Mouse (Mus musculus) ovary, adult 18-20 months (tissue): ENCODE results near the gene Anxa8.

ENCODE experiments used
- DNase-seq: peaks from one replicate; pipeline ENCODE4 v3.0.0; 2022; ENCODE audit warnings: low spot score, mixed read lengths

Anxa8 gene

DNA sequence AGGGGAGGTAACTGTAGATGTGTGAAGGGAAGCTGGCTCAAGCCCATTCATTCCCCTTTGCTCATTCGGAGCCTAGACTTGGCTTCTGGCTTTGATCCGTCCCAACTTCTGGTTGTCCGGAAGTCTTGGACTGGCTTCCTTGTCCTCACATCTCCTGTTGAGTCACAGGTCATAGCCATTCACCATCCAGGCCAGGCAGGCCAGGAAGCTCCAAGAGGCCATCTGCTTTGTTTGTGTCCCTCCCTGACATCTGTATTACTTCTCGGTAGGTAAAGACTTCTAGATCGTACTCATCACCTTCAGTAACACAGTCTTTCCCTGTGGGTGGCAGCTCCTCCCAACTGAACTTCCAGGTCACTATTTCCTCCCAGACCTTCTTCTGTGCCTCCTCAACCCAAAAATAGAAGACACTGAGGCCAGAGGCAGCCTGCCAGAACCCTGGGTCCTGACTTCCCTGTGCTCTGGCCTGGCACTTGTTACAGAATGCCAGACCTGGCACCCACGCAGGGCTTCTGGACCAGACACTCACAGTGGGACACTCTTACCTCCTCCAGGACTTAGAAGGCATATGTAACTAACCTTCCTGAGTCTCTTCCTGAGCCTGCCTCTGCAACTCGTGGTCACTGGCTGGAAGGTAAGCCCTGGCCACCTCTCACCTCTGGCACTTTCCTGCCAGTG lies 33.4 kb downstream of the Anxa8 start:
- DNase-seq = no peak

DNA sequence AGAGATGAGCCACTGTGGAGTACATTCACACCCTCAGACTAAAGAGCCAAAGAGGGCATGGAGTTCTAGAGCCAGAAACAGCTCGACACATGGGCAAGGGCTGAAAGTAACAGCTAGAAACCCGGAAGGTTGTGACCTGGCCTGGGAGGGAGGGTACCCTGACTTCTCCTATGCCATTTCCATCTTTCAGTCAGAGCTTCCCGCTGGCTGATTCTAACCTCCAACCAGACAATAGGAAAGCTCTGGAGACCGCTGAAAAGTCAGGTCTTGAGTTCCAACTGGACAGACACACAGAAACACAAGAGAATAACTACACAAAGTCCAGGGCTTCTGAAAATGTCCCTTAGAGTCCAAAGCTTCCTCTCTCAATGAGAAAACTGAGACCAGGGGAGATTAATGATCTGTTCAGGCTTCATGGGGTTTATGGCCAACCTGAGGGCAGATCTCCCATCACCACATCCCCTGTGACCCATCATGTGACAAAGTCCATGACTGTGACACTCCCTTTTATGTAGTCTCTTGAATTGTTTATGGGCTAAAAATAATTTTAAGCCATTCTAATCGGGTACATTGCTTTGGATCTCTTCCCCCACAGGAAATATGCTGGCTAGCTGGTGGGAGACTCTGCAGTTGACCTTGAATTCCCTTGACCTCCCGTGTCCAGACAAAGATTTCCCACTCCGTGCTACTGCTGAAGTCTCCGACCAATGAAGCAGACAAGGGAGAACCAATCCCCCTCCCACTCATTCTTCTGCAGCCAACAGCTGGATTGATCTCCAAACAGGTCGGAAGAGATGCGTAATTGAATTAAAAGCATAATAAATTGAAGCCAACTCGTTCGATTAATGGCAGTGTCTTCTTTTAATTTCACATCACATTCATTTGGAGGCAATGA lies 34.5 kb downstream of the Anxa8 start:
- no peak for DNase-seq

DNA sequence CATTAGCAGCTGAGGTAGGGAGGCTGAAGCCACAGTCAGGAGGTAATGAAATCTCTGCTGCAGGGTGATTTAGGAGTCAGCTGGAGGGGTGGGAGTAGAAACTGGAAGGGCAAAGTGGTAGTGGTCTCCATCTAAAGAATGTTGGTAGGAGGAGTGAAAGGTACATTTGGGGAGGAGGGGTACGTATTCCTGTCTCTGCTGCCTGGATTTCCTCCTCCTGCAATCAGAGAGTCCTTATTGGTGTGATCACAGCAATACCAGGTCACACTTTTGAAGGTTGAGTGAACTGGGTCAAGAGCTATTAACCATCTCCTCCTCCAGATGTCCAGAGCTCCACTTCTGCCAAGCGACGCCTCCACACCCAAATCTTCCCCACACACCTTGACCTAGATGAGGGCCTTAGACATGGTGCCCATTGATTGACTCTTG lies 35.2 kb downstream of the Anxa8 start:
- DNase-seq = no peak

DNA sequence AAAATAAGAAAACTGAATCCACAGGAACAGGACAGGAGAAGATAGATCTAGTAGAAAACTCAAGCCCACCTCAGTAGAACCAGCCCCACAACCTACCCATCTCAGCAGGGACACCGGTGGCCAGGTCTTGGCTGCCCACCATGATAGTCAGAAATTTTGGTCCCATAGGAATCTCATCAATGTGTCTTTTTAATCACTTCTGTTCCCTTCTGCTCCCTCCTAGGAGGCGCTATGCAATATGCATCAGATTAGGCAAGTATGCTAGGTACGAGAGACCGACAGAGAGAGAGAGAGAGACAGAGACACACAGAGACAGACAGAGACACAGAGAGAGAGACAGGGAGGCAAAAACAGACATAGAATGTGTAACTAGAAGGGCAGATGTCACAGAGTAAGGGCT lies 35.9 kb downstream of the Anxa8 start:
- DNase-seq = no peak

DNA sequence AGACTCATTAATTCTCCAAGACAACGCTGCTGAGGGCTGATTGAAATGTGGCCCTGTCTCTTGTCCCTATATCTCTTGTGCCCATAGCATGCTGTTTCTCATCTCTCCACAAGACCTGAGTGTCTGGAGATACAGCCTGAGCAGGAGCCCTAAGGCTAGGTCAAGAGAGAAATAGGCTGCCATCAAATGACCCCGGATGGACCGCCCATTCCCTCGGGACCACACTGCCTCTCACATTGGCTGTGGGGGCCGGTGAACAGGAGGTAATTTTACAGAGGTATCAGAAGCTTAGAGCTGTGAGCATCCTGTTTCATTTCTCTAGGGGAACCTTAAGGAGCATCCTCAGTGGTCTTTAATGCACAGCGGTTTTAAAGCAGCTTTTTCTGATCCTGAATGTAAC lies 45.4 kb downstream of the Anxa8 start:
- no peak for DNase-seq

DNA sequence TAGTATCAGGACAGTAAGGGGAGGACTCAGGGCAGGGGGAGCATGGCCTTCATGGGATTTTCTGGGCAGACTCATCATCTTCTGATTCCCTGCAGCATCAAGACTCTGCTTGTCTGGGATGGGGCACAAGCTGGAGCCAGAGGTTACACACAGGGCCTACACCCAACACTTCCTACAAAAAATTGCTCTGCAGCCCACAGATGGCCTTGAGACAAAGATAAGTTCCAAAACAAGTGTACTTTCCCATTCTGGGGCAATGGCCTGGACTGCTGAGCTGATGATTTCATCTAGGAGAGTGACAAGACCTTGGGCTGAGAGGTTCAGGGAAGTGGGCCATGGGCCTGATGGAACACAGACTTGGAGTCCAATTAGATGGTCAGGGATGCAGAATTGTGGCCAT lies 49.6 kb downstream of the Anxa8 start:
- DNase-seq = peak; percentile 16

DNA sequence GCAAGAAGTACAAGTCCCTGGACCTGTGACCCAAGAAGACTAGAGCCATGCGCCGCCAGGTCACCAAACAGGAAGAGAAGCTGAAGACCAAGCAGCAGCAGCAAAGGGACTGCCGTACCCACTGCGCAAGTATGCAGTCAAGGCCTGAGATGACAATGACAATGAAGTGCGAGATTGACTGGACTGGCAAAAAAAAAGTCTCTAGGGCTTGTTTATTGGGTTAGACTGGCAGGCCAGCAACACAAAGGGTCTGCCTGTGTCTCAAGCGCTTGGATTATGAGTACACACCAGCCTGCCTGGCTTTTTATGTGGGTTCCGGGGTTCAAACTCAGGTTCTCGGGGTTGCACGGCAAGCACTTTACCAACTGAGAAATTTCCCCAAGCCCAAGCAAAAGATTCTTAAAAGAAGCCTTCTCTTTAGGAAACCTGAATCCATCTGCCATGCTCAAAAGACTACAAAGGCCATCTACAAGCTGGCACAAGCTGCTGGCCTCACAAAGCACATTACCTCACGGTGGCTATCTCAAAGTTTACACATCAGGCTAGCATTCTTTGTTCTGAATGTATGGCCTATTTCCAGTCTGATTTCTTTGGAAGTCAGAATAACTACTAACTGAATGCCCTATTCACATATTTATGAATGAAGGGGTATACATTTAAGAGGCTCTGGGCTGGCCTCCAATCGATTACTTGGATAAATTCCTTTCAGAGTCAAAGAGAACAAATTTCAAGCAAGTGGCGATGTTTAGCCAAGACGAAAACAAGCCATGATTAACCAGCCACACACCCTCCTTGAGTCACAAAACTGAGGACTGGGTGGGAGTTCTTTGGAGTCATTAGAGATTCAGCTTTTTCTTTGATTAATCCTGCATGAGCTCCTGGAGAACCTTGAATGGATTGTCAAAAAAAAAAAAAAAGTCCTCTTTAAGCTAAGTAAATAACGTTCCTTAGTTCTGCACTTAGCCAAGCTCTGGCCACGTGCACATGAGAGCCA lies 54.2 kb downstream of the Anxa8 start:
- DNase-seq = no peak

DNA sequence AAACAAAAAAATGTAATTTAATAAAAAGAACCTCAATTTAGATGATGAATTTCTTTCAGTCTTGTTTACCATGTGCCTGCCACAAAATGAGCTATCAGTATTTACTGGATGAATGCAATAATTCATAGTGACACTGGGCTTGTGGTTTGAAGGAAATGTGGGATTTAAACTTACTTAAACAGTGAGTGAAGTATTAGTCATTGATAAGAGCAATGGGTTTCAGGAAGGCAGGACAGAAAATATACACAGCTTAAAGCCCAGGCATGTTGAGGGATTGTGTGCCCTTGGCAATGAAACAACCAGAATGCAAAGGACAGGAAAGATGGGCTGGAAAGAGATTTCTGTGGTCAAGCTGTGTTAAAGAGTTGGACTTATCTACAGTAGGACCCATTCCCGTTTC lies 56.5 kb downstream of the Anxa8 start:
- no peak for DNase-seq

DNA sequence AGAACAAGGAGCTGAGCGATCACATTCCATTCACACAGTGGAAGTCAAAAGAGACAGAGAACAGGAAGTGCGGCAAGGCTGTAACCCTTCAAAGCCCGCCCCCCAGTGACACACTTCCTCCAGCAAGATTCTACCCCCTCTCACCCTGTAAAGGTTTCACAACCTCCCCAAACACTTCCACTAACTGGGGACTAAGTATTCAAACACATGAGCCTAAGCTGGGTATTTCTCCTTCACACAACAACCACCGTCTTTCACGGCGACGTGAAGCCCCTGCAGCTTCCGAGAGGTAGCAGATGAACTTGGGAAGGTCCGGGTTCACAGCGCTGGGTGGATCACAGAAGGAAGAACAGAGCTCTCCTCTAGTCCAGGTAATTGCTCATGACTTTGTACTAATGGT lies 57.1 kb downstream of the Anxa8 start:
- DNase-seq = no peak
